Mouse (Mus musculus) urinary bladder, postnatal 25 days (tissue): ENCODE results near the gene Anapc11.
"Not testable (repeated sequence)": the region's sequence is repeated elsewhere in the genome, so short reads cannot be mapped to it uniquely, and the experiment has no call there.

Source experiments
- DNase-seq: peaks from one replicate; pipeline ENCODE4 v3.0.0; 2022; ENCODE audit warnings: low spot score

Gene Anapc11

GRCm38 (mm10) chr11:120598283-120598989, at the start of gene Anapc11, which contains the start of gene Alyref:
Anapc11 (plus strand) TSS chr11:120598421.
Alyref (minus strand) TSS chr11:120598365.
- DNase-seq: peak; percentile 94

GRCm38 (mm10) chr11:120548786-120549167, 49.4 kb upstream of the Anapc11 start:
- DNase-seq: no peak

- peak; percentile 96 for DNase-seq
These were observed 48.9 kb upstream of the Anapc11 start, which contains the start of gene Mcrip1 for GRCm38 (mm10) chr11:120549168-120549945. Mcrip1 (minus strand) TSS chr11:120549727.

GRCm38 (mm10) chr11:120549986-120550809, 48.0 kb upstream of the Anapc11 start:
- no peak for DNase-seq

GRCm38 (mm10) chr11:120550810-120551440, 47.3 kb upstream of the Anapc11 start, which contains the start of gene Ppp1r27:
Ppp1r27 (minus strand) TSS chr11:120551132.
- DNase-seq: no peak

- no peak for DNase-seq
These were observed 45.5 kb upstream of the Anapc11 start for GRCm38 (mm10) chr11:120552736-120553135.

GRCm38 (mm10) chr11:120554834-120555233, 43.4 kb upstream of the Anapc11 start:
- DNase-seq: no peak

- DNase-seq: no peak
These were observed 43.0 kb upstream of the Anapc11 start for GRCm38 (mm10) chr11:120555260-120555659.

GRCm38 (mm10) chr11:120558843-120559242, 39.4 kb upstream of the Anapc11 start:
- DNase-seq: not testable (repeated sequence)

- no peak for DNase-seq
These were observed 37.1 kb upstream of the Anapc11 start for GRCm38 (mm10) chr11:120560952-120561728.

GRCm38 (mm10) chr11:120562949-120563348, 35.3 kb upstream of the Anapc11 start:
- DNase-seq: no peak

- DNase-seq: no peak
These were observed 33.1 kb upstream of the Anapc11 start for GRCm38 (mm10) chr11:120565114-120565513.

- DNase-seq: no peak
These were observed 29.9 kb upstream of the Anapc11 start for GRCm38 (mm10) chr11:120568324-120568723.

- DNase-seq: no peak
These were observed 27.1 kb upstream of the Anapc11 start for GRCm38 (mm10) chr11:120571122-120571521.

GRCm38 (mm10) chr11:120571754-120572416, 26.3 kb upstream of the Anapc11 start:
- no peak for DNase-seq

- peak; percentile 32 for DNase-seq
These were observed 25.8 kb upstream of the Anapc11 start for GRCm38 (mm10) chr11:120572417-120572751.

- DNase-seq: peak; percentile 99
These were observed 25.3 kb upstream of the Anapc11 start, which contains the start of gene P4hb for GRCm38 (mm10) chr11:120572752-120573584. P4hb (minus strand) TSS chr11:120573253.

GRCm38 (mm10) chr11:120573585-120574277, 24.5 kb upstream of the Anapc11 start:
- no peak for DNase-seq

- DNase-seq: no peak
These were observed 24.0 kb upstream of the Anapc11 start for GRCm38 (mm10) chr11:120574278-120574600.
